Mouse (Mus musculus) kidney, adult 18-20 months (tissue): ENCODE data around the gene Pgls.

Source experiments
- DNase-seq: peaks from one replicate; pipeline ENCODE4 v3.0.0; 2021

Pgls gene

DNA sequence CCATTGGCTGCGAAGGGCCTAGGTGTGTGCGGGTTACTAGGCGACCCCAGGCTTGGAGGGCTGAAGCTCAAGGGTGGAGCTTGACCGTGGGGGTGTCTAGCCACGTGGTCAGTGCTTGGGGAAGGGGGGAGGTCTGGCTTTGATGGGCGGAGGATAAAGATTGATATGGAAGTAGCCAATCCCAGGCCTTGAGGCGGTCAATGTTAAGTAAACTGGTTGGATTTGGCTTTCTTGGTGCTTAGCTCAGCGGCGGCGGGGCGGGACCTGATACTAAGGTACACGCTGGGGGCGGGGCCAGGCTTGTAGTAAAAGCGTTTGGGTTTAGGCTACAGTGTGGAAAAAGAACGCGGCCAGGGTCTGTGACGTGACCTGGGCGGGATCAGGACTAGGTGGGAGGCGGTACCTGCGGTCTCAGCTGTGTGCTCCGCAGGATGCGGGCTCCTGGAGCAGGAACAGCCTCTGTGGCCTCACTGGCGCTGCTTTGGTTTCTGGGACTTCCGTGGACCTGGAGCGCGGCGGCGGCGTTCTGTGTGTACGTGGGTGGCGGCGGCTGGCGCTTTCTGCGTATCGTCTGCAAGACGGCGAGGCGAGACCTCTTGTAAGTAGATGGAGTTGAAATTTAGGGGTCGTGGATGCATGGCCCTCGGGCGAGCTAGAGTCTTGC is 21.6 kb upstream of the Pgls start:
- peak; percentile 98 for DNase-seq

- no peak for DNase-seq
These were observed 19.9 kb upstream of the Pgls start for GRCm38 (mm10) chr8:71572077-71572476.

- peak; percentile 79 for DNase-seq
These were observed 18.9 kb upstream of the Pgls start for GRCm38 (mm10) chr8:71572847-71573633.

- DNase-seq, result no peak
These were observed 17.6 kb upstream of the Pgls start for GRCm38 (mm10) chr8:71574426-71574825.

GRCm38 (mm10) chr8:71575020-71575419 is 17.0 kb upstream of the Pgls start:
- no peak for DNase-seq

DNA sequence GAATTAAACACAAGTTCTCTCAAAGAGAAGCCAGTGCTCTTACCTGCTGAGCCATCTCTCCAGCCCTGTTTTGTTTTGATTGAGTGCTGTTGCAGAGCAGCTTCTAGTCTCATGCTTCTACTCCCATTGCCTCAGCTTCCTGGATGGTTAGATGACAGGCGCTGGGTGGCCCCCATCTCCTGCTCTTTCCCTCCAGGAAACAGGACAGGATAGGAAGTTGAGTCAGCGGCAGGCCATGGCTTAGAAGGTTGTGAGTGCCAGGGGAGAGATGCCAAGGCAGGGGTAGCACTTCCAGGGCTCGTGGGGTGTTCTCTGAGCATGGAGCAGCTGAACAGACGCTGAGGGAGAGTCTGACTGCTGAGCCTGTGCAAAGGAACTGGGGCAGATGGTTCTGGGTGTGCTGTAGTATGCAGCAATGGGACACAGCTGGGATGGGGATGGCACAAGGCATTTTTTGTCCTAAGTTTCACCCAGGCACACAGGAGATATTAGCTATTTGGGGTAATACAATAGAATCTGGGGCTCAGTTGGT is 14.1 kb upstream of the Pgls start:
- no peak for DNase-seq

- no peak for DNase-seq
These were observed 13.0 kb upstream of the Pgls start for GRCm38 (mm10) chr8:71579009-71579408.

- no peak for DNase-seq
These were observed 12.5 kb upstream of the Pgls start for GRCm38 (mm10) chr8:71579476-71579875.

DNA sequence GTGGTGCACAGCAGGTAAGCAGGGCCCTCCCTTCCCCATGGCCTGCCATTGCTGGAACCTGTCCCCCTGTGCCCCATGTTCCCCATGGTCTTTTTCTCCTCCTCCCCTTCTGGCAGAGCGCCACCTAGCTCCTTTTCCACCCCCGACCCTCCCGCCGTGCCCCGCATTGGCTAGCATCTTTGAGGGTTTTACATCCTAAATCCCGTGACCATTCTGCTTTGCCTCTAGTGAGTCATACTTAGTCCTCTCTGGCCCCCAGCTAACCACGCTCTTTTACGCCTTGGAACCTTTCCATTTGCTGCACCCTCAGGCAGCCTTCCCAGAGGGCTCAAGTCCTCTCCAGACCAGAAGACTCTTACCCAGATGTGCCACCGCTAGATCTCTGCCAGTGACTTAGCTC is 11.8 kb upstream of the Pgls start:
- no peak for DNase-seq

DNA sequence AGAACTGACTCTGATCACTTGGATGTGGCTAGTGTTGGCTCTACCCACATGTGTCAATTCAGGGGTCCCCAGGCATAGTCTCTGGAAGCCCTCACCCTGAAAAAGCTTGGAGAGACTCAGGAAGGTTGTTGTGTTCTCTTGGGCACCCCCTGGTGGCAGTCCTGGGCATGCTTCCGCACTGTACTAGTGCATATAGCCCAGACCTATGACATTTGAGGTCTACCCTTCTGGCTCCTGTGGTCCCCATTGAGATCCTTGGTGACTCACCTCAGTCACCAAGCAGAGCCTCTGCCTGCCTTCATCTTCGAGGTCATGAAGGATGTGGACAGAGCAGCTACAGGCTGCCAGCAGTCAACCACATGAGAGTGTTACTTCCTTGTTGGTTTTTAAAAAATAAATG is 5.1 kb upstream of the Pgls start:
- peak; percentile 69 for DNase-seq

DNA sequence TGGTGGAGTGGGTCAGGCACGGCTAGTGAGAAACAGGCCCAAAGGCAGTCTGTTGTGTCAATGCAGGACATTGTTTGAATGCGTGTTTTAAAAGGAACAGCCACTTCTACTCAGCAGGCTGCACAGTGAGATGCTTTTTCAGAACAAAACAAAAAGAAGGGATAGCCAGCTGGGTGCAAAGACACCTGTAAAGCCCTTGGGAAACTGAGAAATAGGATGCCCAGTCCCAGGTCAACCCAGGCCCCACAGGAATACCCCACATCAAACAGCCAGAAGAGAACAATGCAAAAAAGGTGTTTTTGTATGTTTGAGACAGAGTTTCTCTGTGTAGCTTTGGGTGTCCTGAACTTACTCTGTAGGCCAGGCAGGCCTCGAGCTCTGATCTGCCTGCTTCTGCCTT is 3.2 kb upstream of the Pgls start:
- DNase-seq, result no peak

GRCm38 (mm10) chr8:71591017-71591416 is 959 bp upstream of the Pgls start:
- no peak for DNase-seq

DNA sequence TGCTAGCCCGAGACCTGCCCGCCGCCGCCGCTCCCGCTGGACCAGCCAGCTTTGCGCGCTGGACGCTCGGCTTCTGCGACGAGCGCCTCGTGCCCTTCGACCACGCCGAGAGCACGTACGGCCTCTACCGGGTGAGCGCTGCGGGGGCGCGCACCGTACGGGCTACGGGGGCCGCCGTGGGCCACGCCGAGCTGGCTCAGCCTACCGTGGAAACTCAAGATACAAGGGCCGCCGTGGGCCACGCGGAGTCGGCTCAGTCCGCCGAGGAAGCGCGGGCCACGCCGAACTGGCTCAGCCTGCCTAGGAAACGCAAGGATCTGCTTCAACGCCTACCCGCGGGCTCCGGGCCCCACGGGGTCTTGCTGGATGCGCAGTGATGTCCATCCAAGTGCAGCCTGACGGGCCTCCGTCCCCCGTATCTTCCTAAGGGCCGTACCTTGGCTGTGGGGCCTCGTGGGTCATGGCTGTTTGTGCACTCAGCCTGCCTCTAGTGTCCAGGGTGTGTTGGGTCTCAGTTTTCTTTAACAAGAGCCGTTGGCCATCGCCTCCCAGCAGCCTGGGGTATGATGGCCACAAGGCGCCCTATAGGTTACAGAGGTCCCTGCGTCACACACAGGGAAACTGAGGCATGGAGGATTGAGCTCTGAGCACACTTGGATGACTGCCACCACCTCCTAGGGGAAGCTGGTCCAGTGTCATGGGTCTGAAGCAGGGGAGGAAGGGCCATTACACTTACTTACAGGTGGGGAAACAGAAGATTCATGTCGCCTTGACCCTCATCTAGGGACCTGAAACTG is 596 bp downstream of the Pgls start:
- peak; percentile 90 for DNase-seq

DNA sequence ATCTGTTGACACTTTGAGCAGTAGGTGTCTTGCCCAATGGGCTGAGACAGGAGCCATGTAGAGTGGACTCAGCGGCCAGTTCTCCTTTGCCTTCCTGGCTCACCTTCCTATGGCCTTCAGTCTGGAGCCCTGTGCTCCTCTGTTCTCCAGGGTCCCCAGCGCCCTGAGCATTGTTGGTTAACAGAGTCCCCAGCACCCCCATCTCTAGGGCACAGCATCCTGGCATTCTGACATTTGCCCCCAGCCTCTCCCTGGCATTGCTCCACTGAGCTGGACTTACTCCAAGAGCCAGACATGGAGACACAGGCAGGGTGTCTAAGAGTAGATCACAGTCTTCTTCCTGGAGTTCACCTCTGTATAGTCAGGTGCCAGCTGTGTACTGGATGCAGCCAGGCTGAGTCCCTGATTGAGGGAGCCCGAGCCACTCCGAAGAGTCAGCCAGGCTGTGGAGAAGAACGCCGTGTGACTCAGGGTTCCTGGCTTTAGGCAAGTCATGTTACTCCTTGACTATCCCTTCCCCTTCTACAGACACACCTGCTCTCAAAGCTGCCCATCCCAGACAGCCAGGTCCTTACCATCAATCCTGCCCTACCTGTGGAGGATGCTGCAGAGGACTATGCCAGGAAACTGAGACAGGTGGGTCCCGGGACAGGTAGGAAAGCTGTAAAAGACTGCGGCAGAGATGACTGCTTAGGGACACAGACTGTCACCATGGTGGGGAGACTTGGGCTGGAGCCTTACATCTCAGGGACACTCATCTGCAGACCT is 1.8 kb downstream of the Pgls start:
- peak; percentile 29 for DNase-seq

DNA sequence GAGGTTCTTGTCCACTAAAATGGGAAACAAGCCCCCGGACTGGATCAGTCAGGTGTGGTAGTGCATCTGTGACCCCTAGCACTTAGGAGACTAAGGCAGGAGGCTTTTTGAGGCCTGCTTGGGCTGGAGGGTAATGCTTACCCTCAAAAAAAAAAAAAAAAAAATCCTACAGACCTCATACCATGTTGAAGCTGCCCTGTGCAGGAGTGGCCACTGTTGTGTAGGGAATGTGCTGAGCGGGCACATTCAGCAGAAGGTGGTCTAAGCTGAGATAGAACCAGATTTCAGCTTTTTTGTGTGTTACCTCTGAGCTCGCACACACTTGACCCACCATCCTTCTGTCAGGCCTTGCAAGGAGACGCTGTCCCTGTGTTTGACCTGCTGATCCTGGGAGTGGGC is 2.3 kb downstream of the Pgls start:
- no peak for DNase-seq

DNA sequence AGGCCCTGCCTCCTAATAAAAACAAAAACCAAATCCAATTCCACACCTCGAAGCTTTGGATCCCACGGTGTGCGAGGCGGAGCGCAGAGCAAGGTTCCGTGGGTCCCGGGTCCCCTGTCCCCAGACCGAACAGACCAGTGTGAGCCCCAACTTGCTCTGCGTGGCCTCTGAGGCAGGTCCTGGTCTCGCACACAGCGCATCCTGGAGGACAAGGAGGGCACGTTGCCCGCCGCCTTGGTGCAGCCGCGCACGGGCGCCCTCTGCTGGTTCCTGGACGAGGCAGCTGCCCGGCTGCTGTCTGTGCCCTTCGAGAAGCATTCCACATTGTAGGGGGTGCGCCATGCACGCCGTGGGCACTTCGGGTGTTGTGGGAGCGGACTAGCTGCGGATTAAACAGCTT is 3.9 kb downstream of the Pgls start:
- DNase-seq, result peak; percentile 93

GRCm38 (mm10) chr8:71596384-71596783 is 4.4 kb downstream of the Pgls start:
- no peak for DNase-seq

GRCm38 (mm10) chr8:71596798-71597197 is 4.8 kb downstream of the Pgls start:
- no peak for DNase-seq

GRCm38 (mm10) chr8:71597451-71597850 is 5.5 kb downstream of the Pgls start, which contains the start of gene Fam129c:
Fam129c (plus strand) TSS chr8:71597648.
- DNase-seq, result no peak

- no peak for DNase-seq
These were observed 6.4 kb downstream of the Pgls start for GRCm38 (mm10) chr8:71598375-71598774.

DNA sequence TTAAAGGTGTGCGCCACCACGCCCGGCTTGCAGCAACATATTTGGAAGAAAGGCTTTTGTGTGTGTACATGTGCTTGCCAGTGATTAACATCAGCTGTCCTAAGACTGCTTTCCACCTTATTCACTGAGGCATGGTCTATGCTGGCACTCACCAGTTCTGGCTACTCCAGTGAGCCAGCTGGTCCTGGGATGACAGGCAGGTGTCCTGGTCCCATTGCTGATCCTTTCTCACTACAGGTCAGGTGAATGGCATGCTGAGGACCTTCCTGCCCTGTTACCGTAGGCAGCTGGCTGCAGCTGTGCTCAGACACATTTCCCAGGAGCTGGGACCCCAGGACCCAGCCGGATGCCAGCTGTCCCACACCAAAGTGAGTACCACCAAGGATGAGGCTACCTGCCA is 6.9 kb downstream of the Pgls start:
- no peak for DNase-seq

GRCm38 (mm10) chr8:71601939-71602665 is 10.1 kb downstream of the Pgls start:
- DNase-seq, result no peak
